In genomic region chr6:30390714-30391697, GRCm38 (mm10) we compare ENCODE assay signal across 8 mouse cellular contexts. TPM values are rescaled to one million over a fixed set of nuclear protein-coding genes. Genes with fewer than 3 reads are reported as not detected.
DNase-seq lines count a peak whose midpoint lies in the region; ATAC-seq and TF ChIP-seq lines count a peak whose summit lies in the region.

TSS of gene Zc3hc1 (minus strand) at chr6:30391028.

- WGBS in forebrain, embryonic 15.5 days, result 17% methylated on average over 33 of the region's 33 CpGs
- 13% methylated on average over 33 of the region's 33 CpGs for WGBS in lung, adult 2 months

- peak within 1 kb of the TSS; percentile 98 for H3K9ac ChIP-seq in ES-E14 (ENCODE audit: insufficient read depth, low read depth, low read length, poor library complexity, severe bottlenecking)
- peak within 1 kb of the TSS; percentile 77 for H3K9ac ChIP-seq in forebrain, embryonic 15.5 days (replicated peaks)

- peak within 1 kb of the TSS; percentile 49 for H3K4me2 ChIP-seq in forebrain, embryonic 15.5 days (replicated peaks)

- H3K27ac ChIP-seq in ES-E14 (ENCODE audit: insufficient read depth, low read depth, low read length, poor library complexity, severe bottlenecking), result peak within 1 kb of the TSS; percentile 72
- peak within 1 kb of the TSS; percentile 73 for H3K27ac ChIP-seq in forebrain, embryonic 15.5 days (replicated peaks)

- no peaks in the 10 kb centered on the region for H3K9me3 ChIP-seq in ES-E14 (ENCODE audit: control insufficient read depth, insufficient read depth, low read depth, low read length)
- no peaks in the 10 kb centered on the region for H3K9me3 ChIP-seq in forebrain, embryonic 15.5 days

- no peak for TF ChIP-seq CTCF in lung, adult 2 months (IDR thresholded peaks at IDR 0.05; ENCODE audit: insufficient read depth, low read length)

- intact Hi-C loops in heart, postnatal 25 days (cut with DNase I), result no loop called here

- peak; percentile 76 for DNase-seq in ES-E14 (ENCODE audit: low read depth, low spot score)
- peak; percentile 63 for DNase-seq in cerebellum, adult 11 months
- peak; percentile 38 for DNase-seq in heart, postnatal 25 days (ENCODE audit: low spot score)
- peak; percentile 76 to 89 for DNase-seq in layer of hippocampus, adult 18-20 months (ENCODE audit: low spot score in 2 of 2)
- DNase-seq in lung, adult 2 months, result peak; percentile 70
- peak; percentile 53 to 67 for DNase-seq in thymus, adult 18-20 months

- in situ Hi-C loops in ES-E14 (cut with MboI; ENCODE audit: low sequenced_read_pairs in 2 of 2, unreplicated experiment in 2 of 2), result no loop called here

- H3K36me3 ChIP-seq in ES-E14 (ENCODE audit: control insufficient read depth, insufficient read depth, low read length, poor library complexity, severe bottlenecking), result peaks cover 5% of the 10 kb centered on the region
- peaks cover 10% of the 10 kb centered on the region for H3K36me3 ChIP-seq in forebrain, embryonic 15.5 days

- ATAC-seq in forebrain, embryonic 15.5 days (replicated peaks), result peak; percentile 85
- ATAC-seq in neutrophil, adult 5-6 weeks (ENCODE audit: extremely low read depth, insufficient number of reproducible peaks, low FRiP score, poor library complexity, severe bottlenecking), result peak; percentile 99

- no peaks in the 10 kb centered on the region for H3K27me3 ChIP-seq in forebrain, embryonic 15.5 days

- H3K4me1 ChIP-seq in ES-E14 (ENCODE audit: control insufficient read depth in 2 of 2, insufficient read depth in 2 of 2, low read length in 2 of 2, poor library complexity in 1 of 2), result peaks cover 0 to 2% of the 10 kb centered on the region in 2 experiments; a peak in 1 of 4 replicates
- H3K4me1 ChIP-seq in forebrain, embryonic 15.5 days, result 0 out of 2 replicates have a peak, but pooled peaks cover 6% of the 10 kb centered on the region
- no peaks in the 10 kb centered on the region for H3K4me1 ChIP-seq in lung, adult 2 months (ENCODE audit: control insufficient read depth, insufficient read depth, low read length)

- TF ChIP-seq POLR2A in lung, adult 2 months (IDR thresholded peaks at IDR 0.05; ENCODE audit: borderline replicate concordance, extremely low read depth, low read depth, low read length), result peak; percentile 86

- peak within 1 kb of the TSS; percentile 100 for H3K4me3 ChIP-seq in ES-E14 (ENCODE audit: insufficient read depth in 1 of 2, low read depth in 1 of 2, low read length in 2 of 2, poor library complexity in 1 of 2, severe bottlenecking in 1 of 2)
- H3K4me3 ChIP-seq in forebrain, embryonic 15.5 days, result peak within 1 kb of the TSS; percentile 81
- peak within 1 kb of the TSS; percentile 100 for H3K4me3 ChIP-seq in lung, adult 2 months (replicated peaks; ENCODE audit: extremely low read depth, low read depth, low read length)

TF ChIP-seq in ES-E14, 5 proteins besides CTCF, POLR2A, EP300 and RAD21:
- no peak for TF ChIP-seq ZC3H11A (IDR thresholded peaks at IDR 0.05; ENCODE audit: borderline replicate concordance, low read depth, low read length)
- TF ChIP-seq HCFC1 (IDR thresholded peaks at IDR 0.05; ENCODE audit: borderline replicate concordance, insufficient read depth, low read length), result peak; percentile 82
- peak; percentile 93 for TF ChIP-seq ZNF384 (IDR thresholded peaks at IDR 0.05; ENCODE audit: low read depth, low read length)
- no peak; the same call in 1 of the 2 replicates for TF ChIP-seq CHD2 (IDR thresholded peaks at IDR 0.05; ENCODE audit: low read depth, low read length)
- no peak for TF ChIP-seq MAFK (IDR thresholded peaks at IDR 0.05; ENCODE audit: insufficient read depth, low read depth, low read length)

RNA-seq across cellular contexts. Expression of gene Zc3hc1, which starts in this region (rescaled TPM):
- 50.5 and 64.4 TPM in 2 replicates for total RNA-seq in ES-E14 (2012; rRNA removed)
- polyA plus RNA-seq in forebrain, embryonic 15.5 days (2015; fragmentation: Nextera tagmentation; extraction: Ambion mirVana), result 71.3 and 74.2 TPM in 2 replicates
- total RNA-seq in heart, postnatal 25 days (2021), result 10 to 100 TPM; 15.1 to 16.1 TPM
- 10 to 100 TPM; 23.8 to 26.5 TPM for total RNA-seq in layer of hippocampus, adult 18-20 months (2021)
- 13.8 TPM in 2 replicates for polyA plus RNA-seq in lung, adult 2 months (2012; rRNA removed)
- 21.9 and 24.6 TPM in 2 replicates for total RNA-seq in neutrophil, adult 5-6 weeks (2017)

Comparison
In these comparisons a context has a peak if more than half of its experiments do, and no peak if none do; other contexts are left out.
1. Peak in every context shown above with its lines: DNase-seq, ATAC-seq, H3K4me3 ChIP-seq and H3K27ac ChIP-seq.